Mouse (Mus musculus) CD4-positive naive resting alpha-beta T cell, adult 57 days (primary cell): ENCODE results near the gene Il20rb. TPM values are rescaled to one million over a fixed set of nuclear protein-coding genes. Genes with fewer than 3 reads are reported as not detected.

ENCODE experiments used
- total RNA-seq: library from RNA; stranded (reverse); gene quantifications from one replicate; pipeline ENCODE4 v1.2.4, GENCODE M21; 2023

The Il20rb gene
- total RNA-seq = 4.4 TPM

DNA sequence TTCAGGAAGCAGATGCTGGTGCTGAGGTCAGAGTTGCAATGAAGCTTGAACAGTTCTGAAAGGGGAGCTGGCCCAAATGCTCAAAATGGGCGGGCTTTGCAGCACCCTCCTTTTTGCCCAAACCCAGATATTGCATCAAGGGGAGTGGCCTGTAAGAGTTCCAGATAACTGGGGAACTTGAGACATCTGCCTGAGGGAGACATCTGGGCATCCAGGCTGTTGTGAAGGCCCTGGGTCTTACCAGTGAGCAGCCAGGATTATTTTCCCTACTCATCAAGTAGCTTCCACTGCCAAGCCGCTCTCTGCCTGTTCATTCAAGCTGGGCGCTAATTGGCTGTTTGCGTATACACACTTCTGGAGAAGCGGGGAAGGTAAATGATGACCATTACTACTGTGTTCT lies at the start of gene Il20rb:
TSS of gene Il20rb (minus strand) at position 358 of the 400 bp plus-strand sequence.

Other genes with a start within 250 kb of the Il20rb start
- 42.8 TPM for gene Nck1, start 59.3 kb upstream of the Il20rb start, total RNA-seq
- not detected for gene Slc35g2, start 84.3 kb upstream of the Il20rb start, total RNA-seq
- gene Stag1, start 111.0 kb upstream of the Il20rb start, total RNA-seq = 102 TPM